Mouse (Mus musculus): ENCODE measurements around the gene Igfbp6. TPM values are rescaled to one million over a fixed set of nuclear protein-coding genes. Genes with fewer than 3 reads are reported as not detected.

Gene Igfbp6
- polyA plus RNA-seq, 1 experiment from 2014 or later: 15.0 TPM

GRCm38 (mm10) chr15:102114651-102115260 lies 29.4 kb upstream of the Igfbp6 start:
- no peaks in the 10 kb centered on the region for H3K9me3 ChIP-seq (replicated peaks; ENCODE audit: control insufficient read depth, low read length)
- H3K4me3 ChIP-seq (ENCODE audit: low read length): no peak overlapping the region
- no peak for ATAC-seq (replicated peaks; ENCODE audit: extremely low read depth, insufficient read depth, low FRiP score)
- H3K36me3 ChIP-seq (ENCODE audit: control insufficient read depth, insufficient read depth): peaks cover 35% of the 10 kb centered on the region
- H3K4me2 ChIP-seq (ENCODE audit: low read depth, low read length): no peak overlapping the region
- peaks cover 2% of the 10 kb centered on the region; the same call in 1 of the 2 replicates for H3K4me1 ChIP-seq (ENCODE audit: control insufficient read depth, insufficient read depth, low read length)
- 83% methylated on average over 7 of the region's 7 CpGs for WGBS
- H3K27me3 ChIP-seq (ENCODE audit: control insufficient read depth, insufficient read depth, low read length): no peaks in the 10 kb centered on the region
- H3K27ac ChIP-seq (ENCODE audit: low read length): no peak overlapping the region
- H3K9ac ChIP-seq (ENCODE audit: low read length): no peak overlapping the region

- 71% methylated on average over 9 of the region's 9 CpGs for WGBS
- Histone ChIP-seq H3K4me2 (ENCODE audit: low read depth, low read length) (no peak overlapping the region), H3K36me3 (ENCODE audit: control insufficient read depth, insufficient read depth) (peaks cover 28% of the 10 kb centered on the region), H3K9me3 (replicated peaks; ENCODE audit: control insufficient read depth, low read length) (no peaks in the 10 kb centered on the region), H3K4me3 (ENCODE audit: low read length) (no peak overlapping the region), H3K4me1 (ENCODE audit: control insufficient read depth, insufficient read depth, low read length) (peaks cover 2% of the 10 kb centered on the region; the same call in 1 of the 2 replicates), H3K9ac (ENCODE audit: low read length) (no peak overlapping the region), H3K27ac (ENCODE audit: low read length) (no peak overlapping the region), H3K27me3 (ENCODE audit: control insufficient read depth, insufficient read depth, low read length) (no peaks in the 10 kb centered on the region)
- no peak for ATAC-seq (replicated peaks; ENCODE audit: extremely low read depth, insufficient read depth, low FRiP score)
Observed at GRCm38 (mm10) chr15:102115731-102116231, 28.4 kb upstream of the Igfbp6 start.

- H3K4me3 ChIP-seq (ENCODE audit: low read length): no peak overlapping the region
- no peak overlapping the region for H3K4me2 ChIP-seq (ENCODE audit: low read depth, low read length)
- H3K27me3 ChIP-seq (ENCODE audit: control insufficient read depth, insufficient read depth, low read length): no peaks in the 10 kb centered on the region
- WGBS: 66% methylated on average over 11 of the region's 11 CpGs
- H3K9me3 ChIP-seq (replicated peaks; ENCODE audit: control insufficient read depth, low read length): no peaks in the 10 kb centered on the region
- peaks cover 2% of the 10 kb centered on the region; the same call in 1 of the 2 replicates for H3K4me1 ChIP-seq (ENCODE audit: control insufficient read depth, insufficient read depth, low read length)
- H3K27ac ChIP-seq (ENCODE audit: low read length): no peak overlapping the region
- H3K36me3 ChIP-seq (ENCODE audit: control insufficient read depth, insufficient read depth): peaks cover 22% of the 10 kb centered on the region
- ATAC-seq (replicated peaks; ENCODE audit: extremely low read depth, insufficient read depth, low FRiP score): no peak
- no peak overlapping the region for H3K9ac ChIP-seq (ENCODE audit: low read length)
Observed at GRCm38 (mm10) chr15:102116753-102117415, 27.3 kb upstream of the Igfbp6 start.

- Histone ChIP-seq H3K4me3 (ENCODE audit: low read length) (no peak overlapping the region), H3K4me2 (ENCODE audit: low read depth, low read length) (no peak overlapping the region), H3K4me1 (ENCODE audit: control insufficient read depth, insufficient read depth, low read length) (peaks cover 2% of the 10 kb centered on the region; the same call in 1 of the 2 replicates), H3K27me3 (ENCODE audit: control insufficient read depth, insufficient read depth, low read length) (no peaks in the 10 kb centered on the region), H3K9me3 (replicated peaks; ENCODE audit: control insufficient read depth, low read length) (no peaks in the 10 kb centered on the region), H3K9ac (ENCODE audit: low read length) (no peak overlapping the region), H3K36me3 (ENCODE audit: control insufficient read depth, insufficient read depth) (peaks cover 18% of the 10 kb centered on the region), H3K27ac (ENCODE audit: low read length) (no peak overlapping the region)
- WGBS: 63% methylated on average over 19 of the region's 19 CpGs
- no peak for ATAC-seq (replicated peaks; ENCODE audit: extremely low read depth, insufficient read depth, low FRiP score)
Observed at GRCm38 (mm10) chr15:102117461-102118443, 26.4 kb upstream of the Igfbp6 start.

GRCm38 (mm10) chr15:102118591-102118990 lies 25.6 kb upstream of the Igfbp6 start:
- no peak for ATAC-seq (replicated peaks; ENCODE audit: extremely low read depth, insufficient read depth, low FRiP score)
- no peaks in the 10 kb centered on the region for H3K27me3 ChIP-seq (ENCODE audit: control insufficient read depth, insufficient read depth, low read length)
- peaks cover 15% of the 10 kb centered on the region for H3K36me3 ChIP-seq (ENCODE audit: control insufficient read depth, insufficient read depth)
- no peak overlapping the region for H3K9ac ChIP-seq (ENCODE audit: low read length)
- no peaks in the 10 kb centered on the region for H3K9me3 ChIP-seq (replicated peaks; ENCODE audit: control insufficient read depth, low read length)
- H3K4me1 ChIP-seq (ENCODE audit: control insufficient read depth, insufficient read depth, low read length): peaks cover 2% of the 10 kb centered on the region; the same call in 1 of the 2 replicates
- no peak overlapping the region for H3K27ac ChIP-seq (ENCODE audit: low read length)
- H3K4me3 ChIP-seq (ENCODE audit: low read length): no peak overlapping the region
- H3K4me2 ChIP-seq (ENCODE audit: low read depth, low read length): no peak overlapping the region
- WGBS: 89% methylated on average over 4 of the region's 4 CpGs

GRCm38 (mm10) chr15:102119121-102119830 lies 24.9 kb upstream of the Igfbp6 start:
- Histone ChIP-seq H3K9me3 (replicated peaks; ENCODE audit: control insufficient read depth, low read length) (no peaks in the 10 kb centered on the region), H3K9ac (ENCODE audit: low read length) (no peak overlapping the region), H3K36me3 (ENCODE audit: control insufficient read depth, insufficient read depth) (peaks cover 13% of the 10 kb centered on the region), H3K4me3 (ENCODE audit: low read length) (no peak overlapping the region), H3K27me3 (ENCODE audit: control insufficient read depth, insufficient read depth, low read length) (no peaks in the 10 kb centered on the region), H3K4me1 (ENCODE audit: control insufficient read depth, insufficient read depth, low read length) (peaks cover 2% of the 10 kb centered on the region; the same call in 1 of the 2 replicates), H3K27ac (ENCODE audit: low read length) (no peak overlapping the region), H3K4me2 (ENCODE audit: low read depth, low read length) (no peak overlapping the region)
- ATAC-seq (replicated peaks; ENCODE audit: extremely low read depth, insufficient read depth, low FRiP score): no peak
- WGBS: 75% methylated on average over 8 of the region's 8 CpGs

GRCm38 (mm10) chr15:102119831-102120170 lies 24.4 kb upstream of the Igfbp6 start:
- no peak overlapping the region for H3K27ac ChIP-seq (ENCODE audit: low read length)
- no peak overlapping the region for H3K4me3 ChIP-seq (ENCODE audit: low read length)
- peaks cover 2% of the 10 kb centered on the region; the same call in 1 of the 2 replicates for H3K4me1 ChIP-seq (ENCODE audit: control insufficient read depth, insufficient read depth, low read length)
- H3K9me3 ChIP-seq (replicated peaks; ENCODE audit: control insufficient read depth, low read length): no peaks in the 10 kb centered on the region
- no peak overlapping the region for H3K4me2 ChIP-seq (ENCODE audit: low read depth, low read length)
- ATAC-seq (replicated peaks; ENCODE audit: extremely low read depth, insufficient read depth, low FRiP score): no peak
- no peaks in the 10 kb centered on the region for H3K27me3 ChIP-seq (ENCODE audit: control insufficient read depth, insufficient read depth, low read length)
- 66% methylated on average over 2 of the region's 2 CpGs for WGBS
- H3K36me3 ChIP-seq (ENCODE audit: control insufficient read depth, insufficient read depth): peaks cover 13% of the 10 kb centered on the region
- H3K9ac ChIP-seq (ENCODE audit: low read length): no peak overlapping the region

GRCm38 (mm10) chr15:102120530-102120929 lies 23.6 kb upstream of the Igfbp6 start:
- peaks cover 2% of the 10 kb centered on the region; the same call in 1 of the 2 replicates for H3K4me1 ChIP-seq (ENCODE audit: control insufficient read depth, insufficient read depth, low read length)
- WGBS: 75% methylated on average over 5 of the region's 5 CpGs
- no peak overlapping the region for H3K9ac ChIP-seq (ENCODE audit: low read length)
- no peak overlapping the region for H3K4me2 ChIP-seq (ENCODE audit: low read depth, low read length)
- no peak for ATAC-seq (replicated peaks; ENCODE audit: extremely low read depth, insufficient read depth, low FRiP score)
- no peak overlapping the region for H3K4me3 ChIP-seq (ENCODE audit: low read length)
- no peaks in the 10 kb centered on the region for H3K27me3 ChIP-seq (ENCODE audit: control insufficient read depth, insufficient read depth, low read length)
- H3K36me3 ChIP-seq (ENCODE audit: control insufficient read depth, insufficient read depth): peaks cover 12% of the 10 kb centered on the region
- no peak overlapping the region for H3K27ac ChIP-seq (ENCODE audit: low read length)
- H3K9me3 ChIP-seq (replicated peaks; ENCODE audit: control insufficient read depth, low read length): no peaks in the 10 kb centered on the region

Measured in heart, embryonic 16.5 days (tissue).